Mouse (Mus musculus): ENCODE data around the gene Olfr1085. TPM values are rescaled to one million over a fixed set of nuclear protein-coding genes. Genes with fewer than 3 reads are reported as not detected.
"Not testable (repeated sequence)": the region's sequence is repeated elsewhere in the genome, so short reads cannot be mapped to it uniquely, and the experiment has no call there.

Gene Olfr1085
- not detected for total RNA-seq (2021)
- long read RNA-seq, experiment 1: 0 reads
- long read RNA-seq, experiment 2: 0 reads

DNA sequence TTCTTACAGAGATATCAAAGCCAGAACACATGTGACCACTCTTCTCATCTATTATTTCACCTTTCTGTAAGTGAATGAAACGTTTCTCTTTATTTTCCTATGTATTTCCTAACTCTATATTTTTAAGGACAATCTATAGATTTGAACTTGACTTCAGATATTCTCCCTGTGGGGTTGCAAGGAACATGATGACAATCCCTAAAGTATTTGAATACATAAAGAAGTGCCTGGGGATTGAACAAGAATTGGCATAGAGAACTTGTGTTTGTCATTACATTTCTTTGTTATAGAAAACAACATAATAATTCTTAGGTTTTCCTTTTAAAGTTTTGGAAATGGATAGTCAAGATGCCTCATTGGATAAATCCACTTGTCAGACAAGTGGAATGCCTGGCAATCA is at the start of gene Olfr1085:
Olfr1085 (minus strand) TSS at position 101 of the 400 bp plus-strand sequence.
- no peak for DNase-seq

GRCm38 (mm10) chr2:86698295-86698694 is 36.5 kb upstream of the Olfr1085 start, which contains the start of gene Olfr1087:
Olfr1087 (minus strand) TSS chr2:86698395.
- no peak for DNase-seq

DNA sequence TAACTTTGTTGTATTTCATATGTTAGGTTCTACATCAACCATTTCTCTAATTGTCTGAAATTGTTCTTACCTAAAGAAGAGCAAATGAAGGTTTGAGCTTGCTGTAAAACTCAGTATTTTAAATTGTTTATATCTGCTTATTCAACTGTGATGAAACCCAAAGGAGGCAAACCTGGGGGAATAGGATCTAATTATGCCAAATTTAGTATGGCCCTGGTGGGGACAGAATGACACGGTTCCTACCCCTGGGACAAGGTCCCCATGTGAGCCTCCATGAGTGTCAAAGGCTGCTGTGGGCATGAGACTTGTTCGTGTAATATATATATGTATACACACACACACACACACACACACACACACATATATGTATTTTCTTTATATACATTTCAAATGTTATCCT is 18.2 kb upstream of the Olfr1085 start, which contains the start of gene Olfr1086:
Olfr1086 (minus strand) TSS at position 101 of the 400 bp plus-strand sequence.
- DNase-seq: no peak

GRCm38 (mm10) chr2:86639625-86640024 is 22.2 kb downstream of the Olfr1085 start, which contains the start of gene Olfr1084:
Olfr1084 (minus strand) TSS chr2:86639725.
- DNase-seq: not testable (repeated sequence)

Other genes starting within 250 kb of the Olfr1085 start
- gene Olfr1061, start 248.0 kb downstream of the Olfr1085 start, total RNA-seq (2021): not detected
- gene Olfr1062, start 235.3 kb downstream of the Olfr1085 start, total RNA-seq (2021): not detected
- gene Olfr1065, start 211.4 kb downstream of the Olfr1085 start, total RNA-seq (2021): not detected
- gene Olfr1066, start 205.8 kb downstream of the Olfr1085 start, total RNA-seq (2021): not detected
- gene Olfr228, start 174.6 kb downstream of the Olfr1085 start, total RNA-seq (2021): not detected
- gene Olfr1076, start 153.6 kb downstream of the Olfr1085 start, total RNA-seq (2021): not detected
- not detected for gene Olfr1079, start 119.5 kb downstream of the Olfr1085 start, total RNA-seq (2021)
- gene Olfr1080, start 103.8 kb downstream of the Olfr1085 start, total RNA-seq (2021): not detected
- gene Olfr1082, start 63.1 kb downstream of the Olfr1085 start, total RNA-seq (2021): not detected
- not detected for gene Olfr1084, start 22.3 kb downstream of the Olfr1085 start, total RNA-seq (2021)
- not detected for gene Olfr1086, start 18.1 kb upstream of the Olfr1085 start, total RNA-seq (2021)
- not detected for gene Olfr1087, start 36.4 kb upstream of the Olfr1085 start, total RNA-seq (2021)
- not detected for gene Olfr1089, start 71.7 kb upstream of the Olfr1085 start, total RNA-seq (2021)
- not detected for gene Olfr1090, start 97.0 kb upstream of the Olfr1085 start, total RNA-seq (2021)
- gene Olfr1093, start 120.5 kb upstream of the Olfr1085 start, total RNA-seq (2021): not detected
- not detected for gene Olfr141, start 148.0 kb upstream of the Olfr1085 start, total RNA-seq (2021)
- gene Olfr1094, start 162.6 kb upstream of the Olfr1085 start, total RNA-seq (2021): not detected
- not detected for gene Olfr1095, start 189.7 kb upstream of the Olfr1085 start, total RNA-seq (2021)
- not detected for gene Gm13723, start 212.8 kb upstream of the Olfr1085 start, total RNA-seq (2021)
- gene Olfr1097, start 230.2 kb upstream of the Olfr1085 start, total RNA-seq (2021): not detected

All from adrenal gland, postnatal 10 days (tissue).